Mouse (Mus musculus): ENCODE results near the gene Rcsd1. TPM values are rescaled to one million over a fixed set of nuclear protein-coding genes. Genes with fewer than 3 reads are reported as not detected.

Gene Rcsd1
- polyA plus RNA-seq, 1 experiment from 2014 or later, result 90.4 TPM

DNA sequence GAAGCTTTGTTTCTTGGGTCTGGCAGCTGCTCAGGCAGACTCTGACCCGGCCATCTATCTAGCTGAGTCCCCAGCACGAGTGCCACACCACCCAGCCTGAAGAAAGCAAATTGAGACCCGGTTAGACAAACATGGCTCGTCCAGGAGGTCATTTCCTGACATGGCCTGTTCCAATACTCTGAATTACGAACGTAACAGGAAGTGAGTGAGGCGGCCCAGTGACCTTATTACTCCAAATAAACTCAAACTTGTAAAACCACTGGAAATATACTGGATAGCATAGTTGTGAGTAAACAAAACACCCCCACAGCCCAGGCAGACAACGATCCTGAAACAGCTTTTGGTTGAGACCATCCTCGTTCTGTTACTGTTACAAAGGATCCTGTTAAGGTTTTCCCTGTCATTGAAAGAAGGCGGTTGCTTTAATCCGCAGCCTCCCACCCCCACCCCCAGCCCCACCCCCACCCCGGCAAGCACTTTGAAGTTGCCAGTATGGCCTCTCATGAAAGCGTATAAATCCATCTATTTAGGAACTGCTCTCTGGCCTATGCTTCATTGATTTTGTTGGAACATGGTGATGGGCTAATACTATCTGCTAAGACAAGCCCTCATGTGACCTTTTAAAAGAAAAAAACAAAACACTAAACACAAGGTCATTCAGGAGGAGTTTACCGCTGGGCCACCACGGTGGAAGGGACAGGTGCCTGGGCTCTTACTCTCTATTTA lies 92.2 kb downstream of the Rcsd1 start:
- WGBS, result 37% methylated on average over 15 of the region's 15 CpGs
- no peak overlapping the region for H3K4me3 ChIP-seq
- H3K27me3 ChIP-seq, result no peaks in the 10 kb centered on the region
- peak overlapping the region; percentile 8; the same call in 1 of the 2 replicates for H3K4me2 ChIP-seq
- no peak overlapping the region for H3K9ac ChIP-seq
- H3K4me1 ChIP-seq (replicated peaks), result peaks cover 26% of the 10 kb centered on the region
- H3K36me3 ChIP-seq, result peaks cover 8% of the 10 kb centered on the region
- H3K9me3 ChIP-seq (replicated peaks), result 0 out of 2 replicates have a peak, but pooled peaks cover 3% of the 10 kb centered on the region
- peak; percentile 50 for ATAC-seq (replicated peaks; ENCODE audit: insufficient number of reproducible peaks, insufficient read depth, low FRiP score, low read depth)
- peak overlapping the region; percentile 83 for H3K27ac ChIP-seq

DNA sequence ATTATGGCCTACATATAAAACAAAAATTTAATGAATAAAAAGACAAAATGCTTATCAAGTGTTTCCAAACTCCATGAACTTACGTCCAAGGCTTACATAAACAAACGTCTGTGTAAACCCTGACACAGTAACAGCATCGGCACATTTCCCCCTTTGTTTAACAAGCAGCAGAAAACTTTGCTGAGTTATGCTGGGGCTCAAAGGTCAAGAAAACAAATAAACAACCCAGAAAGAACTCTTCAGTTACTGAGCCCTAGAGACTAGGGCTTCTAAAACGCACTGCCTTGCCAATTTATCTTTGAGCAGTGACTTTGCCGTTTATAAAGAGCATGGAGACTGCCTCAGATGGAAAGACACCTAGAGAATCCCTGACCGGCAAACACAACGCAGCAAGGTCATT lies 92.9 kb downstream of the Rcsd1 start:
- Histone ChIP-seq H3K9me3 (replicated peaks) (0 out of 2 replicates have a peak, but pooled peaks cover 3% of the 10 kb centered on the region), H3K4me1 (replicated peaks) (peaks cover 26% of the 10 kb centered on the region), H3K27me3 (no peaks in the 10 kb centered on the region), H3K36me3 (peaks cover 8% of the 10 kb centered on the region), H3K4me2 (0 out of 2 replicates have a peak overlapping the region, but pooled peaks have one; percentile 8), H3K9ac (no peak overlapping the region), H3K4me3 (no peak overlapping the region), H3K27ac (peak overlapping the region; percentile 83)
- no peak for ATAC-seq (replicated peaks; ENCODE audit: insufficient number of reproducible peaks, insufficient read depth, low FRiP score, low read depth)
- 46% methylated on average over 7 of the region's 7 CpGs for WGBS

- Histone ChIP-seq H3K4me3 (no peak overlapping the region), H3K27me3 (no peaks in the 10 kb centered on the region), H3K27ac (no peak overlapping the region), H3K36me3 (peaks cover 8% of the 10 kb centered on the region), H3K4me2 (no peak overlapping the region), H3K4me1 (replicated peaks) (peaks cover 25% of the 10 kb centered on the region), H3K9me3 (replicated peaks) (0 out of 2 replicates have a peak, but pooled peaks cover 3% of the 10 kb centered on the region), H3K9ac (no peak overlapping the region)
- no peak for ATAC-seq (replicated peaks; ENCODE audit: insufficient number of reproducible peaks, insufficient read depth, low FRiP score, low read depth)
- WGBS, result 86% methylated on average over 3 of the region's 3 CpGs
Measured at GRCm38 (mm10) chr1:165614793-165615192, 94.8 kb downstream of the Rcsd1 start.

- no peak for ATAC-seq (replicated peaks; ENCODE audit: insufficient number of reproducible peaks, insufficient read depth, low FRiP score, low read depth)
- Histone ChIP-seq H3K27ac (no peak overlapping the region), H3K27me3 (no peaks in the 10 kb centered on the region), H3K36me3 (peaks cover 8% of the 10 kb centered on the region), H3K9ac (no peak overlapping the region), H3K4me2 (no peak overlapping the region), H3K9me3 (replicated peaks) (0 out of 2 replicates have a peak, but pooled peaks cover 3% of the 10 kb centered on the region), H3K4me3 (no peak overlapping the region), H3K4me1 (replicated peaks) (peaks cover 18% of the 10 kb centered on the region)
- WGBS, result 81% methylated on average over 4 of the region's 4 CpGs
Measured at GRCm38 (mm10) chr1:165613926-165614325, 95.6 kb downstream of the Rcsd1 start.

DNA sequence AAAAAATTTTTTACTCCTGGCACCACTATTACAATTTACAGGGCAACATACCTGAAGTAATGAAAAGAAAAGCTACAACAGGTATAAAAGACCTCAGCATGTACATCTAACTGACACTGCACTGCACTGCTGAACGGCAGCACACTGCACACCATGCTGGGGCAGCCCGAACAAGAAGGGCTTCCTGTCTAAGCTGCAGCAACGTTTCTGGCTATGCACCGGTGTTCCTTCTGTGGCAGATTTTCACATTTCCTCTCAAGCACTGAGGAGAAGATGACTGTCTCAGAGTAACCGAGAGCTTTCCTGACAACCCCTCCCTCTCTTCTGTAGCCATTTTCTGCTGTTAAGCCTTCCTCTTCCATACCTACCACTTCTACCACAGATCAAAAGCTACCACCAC lies 96.8 kb downstream of the Rcsd1 start:
- no peak for ATAC-seq (replicated peaks; ENCODE audit: insufficient number of reproducible peaks, insufficient read depth, low FRiP score, low read depth)
- H3K9me3 ChIP-seq (replicated peaks), result 0 out of 2 replicates have a peak, but pooled peaks cover 3% of the 10 kb centered on the region

DNA sequence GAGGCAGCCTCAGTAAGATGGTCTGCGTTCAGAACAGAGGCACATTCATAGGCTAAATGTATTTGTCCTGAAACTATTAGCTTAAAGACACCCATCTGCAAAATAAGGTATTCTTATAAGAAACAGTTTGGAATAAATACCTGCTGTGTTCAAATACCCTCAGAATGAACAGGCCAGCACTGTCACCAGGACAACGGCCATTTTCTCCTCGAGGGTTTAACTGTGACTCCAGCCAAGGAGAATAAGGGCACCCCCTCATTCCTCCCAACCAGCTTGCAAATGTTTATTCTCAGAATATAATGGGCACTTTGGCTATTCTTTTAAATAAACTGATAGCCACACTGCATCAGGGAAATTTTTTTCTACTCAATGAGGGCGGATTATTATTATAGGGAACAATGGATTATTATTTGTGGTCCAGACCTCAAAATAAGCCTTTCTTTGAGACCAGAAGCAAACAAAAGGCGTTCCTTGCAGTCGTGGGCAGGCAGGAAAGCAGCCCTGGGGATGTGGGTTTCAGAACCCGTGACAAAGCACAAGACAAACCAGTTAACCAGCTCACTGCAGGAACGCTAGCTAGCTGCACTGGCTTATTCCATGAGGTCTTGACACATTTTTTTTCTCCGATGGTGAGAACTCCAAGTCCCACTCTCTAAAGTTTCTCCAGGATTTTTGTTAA lies 99.1 kb downstream of the Rcsd1 start:
- H3K4me1 ChIP-seq (replicated peaks), result peaks cover 12% of the 10 kb centered on the region
- no peak for ATAC-seq (replicated peaks; ENCODE audit: insufficient number of reproducible peaks, insufficient read depth, low FRiP score, low read depth)
- H3K36me3 ChIP-seq, result peaks cover 20% of the 10 kb centered on the region
- WGBS, result 65% methylated on average over 9 of the region's 9 CpGs
- H3K27ac ChIP-seq, result no peak overlapping the region
- no peak overlapping the region for H3K4me2 ChIP-seq
- no peak overlapping the region for H3K4me3 ChIP-seq
- H3K9me3 ChIP-seq (replicated peaks), result 0 out of 2 replicates have a peak, but pooled peaks cover 2% of the 10 kb centered on the region
- H3K9ac ChIP-seq, result no peak overlapping the region
- H3K27me3 ChIP-seq, result no peaks in the 10 kb centered on the region

More for the DNA sequence above, 96.8 kb downstream of the Rcsd1 start:
- H3K36me3 ChIP-seq, result peaks cover 14% of the 10 kb centered on the region
- peaks cover 6% of the 10 kb centered on the region for H3K4me1 ChIP-seq (replicated peaks)
- H3K4me2 ChIP-seq, result no peak overlapping the region
- H3K4me3 ChIP-seq, result no peak overlapping the region
- H3K9ac ChIP-seq, result no peak overlapping the region
- no peak overlapping the region for H3K27ac ChIP-seq
- 45% methylated on average over 5 of the region's 5 CpGs for WGBS
- no peaks in the 10 kb centered on the region for H3K27me3 ChIP-seq

- ATAC-seq (replicated peaks; ENCODE audit: insufficient number of reproducible peaks, insufficient read depth, low FRiP score, low read depth), result no peak
- H3K27me3 ChIP-seq, result no peaks in the 10 kb centered on the region
- 59% methylated on average over 7 of the region's 7 CpGs for WGBS
- no peak overlapping the region for H3K27ac ChIP-seq
- H3K4me3 ChIP-seq, result no peak overlapping the region
- H3K36me3 ChIP-seq, result peaks cover 21% of the 10 kb centered on the region
- H3K9me3 ChIP-seq (replicated peaks), result no peaks in the 10 kb centered on the region
- H3K9ac ChIP-seq, result no peak overlapping the region
- H3K4me2 ChIP-seq, result no peak overlapping the region
- H3K4me1 ChIP-seq (replicated peaks), result peaks cover 13% of the 10 kb centered on the region
Measured at GRCm38 (mm10) chr1:165609495-165610320, 99.8 kb downstream of the Rcsd1 start.

DNA sequence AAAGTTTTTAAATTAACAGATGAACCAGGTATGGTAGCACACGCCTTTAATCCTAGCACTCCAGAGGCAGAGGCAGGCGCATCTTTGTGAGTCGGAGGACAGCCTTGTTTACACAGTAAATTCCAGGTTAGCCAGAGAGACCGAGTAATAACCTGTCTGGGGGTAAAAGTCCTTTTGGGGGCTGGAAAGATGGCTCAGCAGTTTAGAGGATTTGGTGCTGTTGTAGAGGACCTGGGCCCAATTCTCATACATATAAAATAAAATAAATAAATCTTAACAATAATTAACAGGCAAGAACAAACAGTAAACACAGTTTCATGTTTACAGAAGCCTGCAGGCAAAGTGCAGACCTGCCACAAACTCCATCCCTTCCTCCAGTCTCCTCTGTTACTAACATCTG lies 100.7 kb downstream of the Rcsd1 start:
- Histone ChIP-seq H3K36me3 (peaks cover 27% of the 10 kb centered on the region), H3K4me2 (no peak overlapping the region), H3K9me3 (replicated peaks) (no peaks in the 10 kb centered on the region), H3K9ac (no peak overlapping the region), H3K4me3 (no peak overlapping the region), H3K4me1 (replicated peaks) (peaks cover 21% of the 10 kb centered on the region), H3K27me3 (no peaks in the 10 kb centered on the region), H3K27ac (no peak overlapping the region)
- WGBS, result 90% methylated on average over 4 of the region's 4 CpGs
- ATAC-seq (replicated peaks; ENCODE audit: insufficient number of reproducible peaks, insufficient read depth, low FRiP score, low read depth), result no peak

DNA sequence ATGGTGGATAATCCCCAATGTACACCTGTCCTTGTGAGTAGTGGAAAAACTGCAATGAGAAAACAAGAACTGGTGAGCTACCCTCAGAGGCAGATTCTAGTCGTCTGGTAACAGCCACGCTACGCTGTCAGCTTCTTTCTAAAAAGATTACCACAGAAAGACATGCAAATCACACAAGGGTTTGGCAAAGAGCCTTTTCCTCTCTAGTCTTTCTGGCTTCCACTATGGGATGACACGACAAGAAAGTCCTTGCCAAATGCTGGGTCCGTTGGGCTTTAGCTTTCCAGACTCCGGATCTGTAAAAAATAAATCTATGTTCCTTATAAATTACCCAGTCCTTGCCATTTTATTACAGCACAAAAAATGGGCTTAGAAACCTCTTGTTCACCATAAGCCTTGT lies 103.8 kb downstream of the Rcsd1 start:
- H3K36me3 ChIP-seq, result peaks cover 34% of the 10 kb centered on the region
- H3K4me2 ChIP-seq, result no peak overlapping the region
- H3K27ac ChIP-seq, result no peak overlapping the region
- H3K9ac ChIP-seq, result no peak overlapping the region
- no peaks in the 10 kb centered on the region for H3K27me3 ChIP-seq
- no peaks in the 10 kb centered on the region for H3K9me3 ChIP-seq (replicated peaks)
- ATAC-seq (replicated peaks; ENCODE audit: insufficient number of reproducible peaks, insufficient read depth, low FRiP score, low read depth), result no peak
- peaks cover 17% of the 10 kb centered on the region for H3K4me1 ChIP-seq (replicated peaks)
- no peak overlapping the region for H3K4me3 ChIP-seq
- WGBS, result 77% methylated on average over 6 of the region's 6 CpGs

DNA sequence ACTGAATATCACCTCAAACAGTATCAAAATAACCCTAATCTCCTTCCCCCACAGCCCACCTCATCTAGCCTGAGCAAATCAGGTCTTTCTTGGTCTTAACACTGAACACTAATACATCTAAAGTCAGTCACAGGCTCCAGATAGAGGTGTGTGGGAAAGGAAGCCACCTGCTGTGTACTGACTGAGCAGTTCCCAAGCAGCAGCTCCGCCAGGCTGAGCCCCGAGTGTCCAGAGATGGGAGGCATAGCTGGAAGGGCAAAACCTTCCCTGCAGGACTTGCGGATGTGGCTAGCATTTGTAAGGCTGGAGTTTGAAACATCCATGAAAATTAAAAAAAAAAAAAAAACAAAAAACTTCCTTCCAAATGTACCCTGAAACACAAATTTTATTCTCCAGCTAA lies 104.4 kb downstream of the Rcsd1 start:
- WGBS, result 88% methylated on average over 3 of the region's 3 CpGs
- peaks cover 34% of the 10 kb centered on the region for H3K36me3 ChIP-seq
- no peak for ATAC-seq (replicated peaks; ENCODE audit: insufficient number of reproducible peaks, insufficient read depth, low FRiP score, low read depth)

DNA sequence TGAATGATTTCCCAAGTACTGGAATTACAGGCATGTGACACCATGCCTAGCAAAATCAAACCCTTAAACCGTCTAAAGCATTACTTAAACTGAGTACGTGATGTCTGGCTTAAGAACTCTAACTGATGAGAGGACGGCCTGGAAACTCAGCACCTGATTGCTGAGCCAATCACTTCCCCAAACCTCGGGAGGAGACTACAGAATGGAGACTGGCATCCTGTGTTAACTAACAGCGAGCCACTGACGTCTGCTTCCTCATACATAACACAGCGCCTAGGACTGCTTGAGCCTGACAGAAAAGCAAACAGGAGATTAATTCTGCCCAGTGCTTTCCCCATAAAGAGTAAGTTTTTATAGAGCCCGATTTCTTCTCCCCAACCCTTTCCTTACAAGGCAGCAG lies 105.4 kb downstream of the Rcsd1 start:
- no peak overlapping the region for H3K9ac ChIP-seq
- H3K4me2 ChIP-seq, result no peak overlapping the region
- peaks cover 34% of the 10 kb centered on the region for H3K36me3 ChIP-seq
- H3K4me1 ChIP-seq (replicated peaks), result peaks cover 17% of the 10 kb centered on the region
- ATAC-seq (replicated peaks; ENCODE audit: insufficient number of reproducible peaks, insufficient read depth, low FRiP score, low read depth), result no peak
- 53% methylated on average over 8 of the region's 8 CpGs for WGBS
- H3K27ac ChIP-seq, result no peak overlapping the region
- no peaks in the 10 kb centered on the region for H3K27me3 ChIP-seq
- H3K4me3 ChIP-seq, result no peak overlapping the region
- no peaks in the 10 kb centered on the region for H3K9me3 ChIP-seq (replicated peaks)

More for the DNA sequence above, 104.4 kb downstream of the Rcsd1 start:
- Histone ChIP-seq H3K4me3 (no peak overlapping the region), H3K4me2 (no peak overlapping the region), H3K27ac (no peak overlapping the region), H3K27me3 (no peaks in the 10 kb centered on the region), H3K4me1 (replicated peaks) (peaks cover 17% of the 10 kb centered on the region), H3K9me3 (replicated peaks) (no peaks in the 10 kb centered on the region), H3K9ac (no peak overlapping the region)

All from heart, embryonic 15.5 days (tissue).